In the genomic region with DNA sequence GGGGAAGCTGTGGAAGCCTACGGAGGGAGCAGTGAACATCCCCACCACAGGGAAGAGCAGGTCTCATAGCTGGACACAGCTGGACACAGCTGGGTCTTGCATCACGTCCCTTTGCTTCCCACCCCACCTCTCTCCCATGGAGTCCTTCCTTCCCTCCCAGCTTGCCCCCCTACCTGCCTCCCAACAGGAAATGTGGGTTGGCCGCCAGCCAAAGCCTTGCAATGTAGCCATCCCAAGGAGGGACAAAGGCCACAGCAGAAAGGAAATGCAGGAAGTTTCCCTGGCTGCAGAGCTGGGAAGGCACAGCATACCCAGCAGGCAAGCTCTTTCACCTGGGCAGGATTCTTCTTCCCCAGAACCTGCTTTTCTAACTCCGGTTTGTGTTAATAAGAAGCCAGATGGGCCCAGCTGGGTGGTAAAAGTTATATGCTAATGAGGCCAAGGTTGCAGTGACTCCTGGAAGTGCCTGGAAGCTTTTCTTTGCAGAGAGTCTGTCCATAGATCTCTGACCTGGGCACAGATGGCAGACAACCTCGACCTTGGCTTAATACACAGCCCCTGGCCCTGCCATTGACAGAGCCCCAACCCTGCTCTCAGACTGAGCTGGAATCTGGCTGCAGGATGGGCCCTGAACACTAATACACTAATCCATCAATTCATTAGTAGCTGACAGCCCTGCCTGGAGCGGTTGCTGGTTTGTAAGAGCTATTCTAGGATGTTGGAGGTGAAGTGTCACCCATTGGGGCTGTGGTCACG, we compare ENCODE assay signal across 8 mouse cellular contexts. TPM values are rescaled to one million over a fixed set of nuclear protein-coding genes. Genes with fewer than 3 reads are reported as not detected.
A peak's percentile ranks its signal among the peaks of the same experiment; 100 is the strongest.
DNase-seq lines count a peak whose midpoint lies in the region.

No protein-coding gene starts in this region.

- H3K36me3 ChIP-seq in heart, embryonic 10.5 days: no peaks in the 10 kb centered on the region

- peak; percentile 35 for DNase-seq in urinary bladder, postnatal 14 days (ENCODE audit: low spot score)
- DNase-seq in urinary bladder, postnatal 25 days (ENCODE audit: low spot score): no peak
- DNase-seq in heart, embryonic 10.5 days (ENCODE audit: low spot score): no peak
- peak; percentile 62 for DNase-seq in kidney, adult 9 months
- DNase-seq in lung, postnatal 4 days: peak; percentile 69 to 79
- no peak for DNase-seq in cerebellum, postnatal 4 days (ENCODE audit: low spot score in 2 of 2)
- DNase-seq in cerebellum, adult 9-11 months: no peak
- no peak for DNase-seq in urinary bladder, postnatal 10 days (ENCODE audit: low spot score)

- H3K27me3 ChIP-seq in heart, embryonic 10.5 days (ENCODE audit: insufficient read depth, poor library complexity, severe bottlenecking): no peaks in the 10 kb centered on the region

- 53% methylated on average over 7 of the region's 7 CpGs for WGBS in heart, embryonic 10.5 days

- H3K4me1 ChIP-seq in heart, embryonic 10.5 days: peaks cover 19% of the 10 kb centered on the region

- no peak overlapping the region for H3K4me3 ChIP-seq in heart, embryonic 10.5 days

- H3K9me3 ChIP-seq in heart, embryonic 10.5 days: no peaks in the 10 kb centered on the region

- peak overlapping the region; percentile 37; the same call in 1 of the 2 replicates for H3K27ac ChIP-seq in heart, embryonic 10.5 days

RNA-seq across cellular contexts. Expression of gene Chst1, which starts 46.0 kb away (rescaled TPM):
- 0.84 and 2.0 TPM in 2 replicates for polyA plus RNA-seq in heart, embryonic 10.5 days (2016; fragmentation: Nextera tagmentation; extraction: Ambion mirVana)

Comparison
In these comparisons a context has a peak if more than half of its experiments do, and no peak if none do; other contexts are left out.
1. DNase-seq: peak in urinary bladder, postnatal 14 days (single experiment), kidney, adult 9 months (single experiment) and lung, postnatal 4 days (2 of 2); none in urinary bladder, postnatal 25 days (single experiment), heart, embryonic 10.5 days (single experiment), cerebellum, postnatal 4 days (0 of 2), cerebellum, adult 9-11 months (single experiment) and urinary bladder, postnatal 10 days (single experiment).